Mouse (Mus musculus) kidney, embryonic 15.5 days (tissue): ENCODE results near the gene Pop7. TPM values are rescaled to one million over a fixed set of nuclear protein-coding genes. Genes with fewer than 3 reads are reported as not detected.
A peak's percentile ranks its signal among the peaks of the same experiment; 100 is the strongest.

Source experiments
- ATAC-seq: fragments of 200-750 bp; cut with Nextera tagmentation; replicated peaks from 2 replicates; pipeline ENCODE4 v1.8.0; 2017; ENCODE audit warnings: moderate TSS enrichment; ENCODE audit not compliant: low FRiP score
- H3K27ac ChIP-seq: fragments of 300-500 bp; sonication (generic); 2 replicates; pipeline ENCODE4 v1.5.1; 2015; ENCODE audit warnings: mild to moderate bottlenecking, inconsistent platforms
- H3K27me3 ChIP-seq: fragments of 300-500 bp; sonication (generic); 2 replicates; pipeline ENCODE4 v1.6.1; 2015; ENCODE audit warnings: inconsistent platforms
- H3K36me3 ChIP-seq: fragments of 300-500 bp; sonication (generic); 2 replicates; pipeline ENCODE4 v1.6.1; 2015; ENCODE audit warnings: inconsistent platforms
- H3K4me1 ChIP-seq: fragments of 300-500 bp; sonication (generic); 2 replicates; pipeline ENCODE4 v1.6.1; 2015; ENCODE audit warnings: inconsistent platforms
- H3K4me2 ChIP-seq: fragments of 300-500 bp; sonication (generic); 2 replicates; pipeline ENCODE4 v1.6.1; 2015; ENCODE audit warnings: moderate library complexity, mild to moderate bottlenecking, inconsistent platforms
- H3K4me3 ChIP-seq: fragments of 300-500 bp; sonication (generic); replicated peaks from 2 replicates; pipeline ENCODE4 v1.5.1; 2015; ENCODE audit warnings: mild to moderate bottlenecking, inconsistent platforms
- H3K9ac ChIP-seq: fragments of 300-500 bp; sonication (generic); 2 replicates; pipeline ENCODE4 v1.6.1; 2015; ENCODE audit warnings: mild to moderate bottlenecking, inconsistent platforms
- H3K9me3 ChIP-seq: fragments of 300-500 bp; sonication (generic); replicated peaks from 2 replicates; pipeline ENCODE4 v1.6.1; 2016; ENCODE audit warnings: inconsistent platforms
- WGBS: fragments of 180-500 bp; shearing (Covaris S2); methylation state at CpG from one replicate; pipeline ENCODE4 v1.1.7; 2015; ENCODE audit warnings: mixed read lengths; 5-methylcytosine and 5-hydroxymethylcytosine counted together
- polyA plus RNA-seq: library from polyadenylated mRNA; unstranded; fragments of >200 nt; fragmentation: Nextera tagmentation; extraction: Ambion mirVana; gene quantifications from 2 replicates; pipeline ENCODE4 v1.2.1, GENCODE M21; 2015

The Pop7 gene
- polyA plus RNA-seq, 1 experiment from 2014 or later, result 55.9 TPM

GRCm38 (mm10) chr5:137533117-137533827 lies 31.0 kb upstream of the Pop7 start, which contains the start of the genes Epo and Gnb2:
Gene Epo (minus strand): TSS chr5:137533242.
Gene Gnb2 (minus strand): TSS chr5:137533510.
- peaks cover 22% of the 10 kb centered on the region for H3K36me3 ChIP-seq
- peak within 1 kb of the TSS; percentile 94 for H3K4me2 ChIP-seq
- H3K9ac ChIP-seq, result peak within 1 kb of the TSS; percentile 87
- no peaks in the 10 kb centered on the region for H3K27me3 ChIP-seq
- no peaks in the 10 kb centered on the region for H3K9me3 ChIP-seq
- H3K4me1 ChIP-seq, result peaks cover 29% of the 10 kb centered on the region
- 0% methylated on average over 40 of the region's 40 CpGs for WGBS
- peak; percentile 74 for ATAC-seq
- peak within 1 kb of the TSS; percentile 96 for H3K27ac ChIP-seq
- peak within 1 kb of the TSS; percentile 87 for H3K4me3 ChIP-seq

GRCm38 (mm10) chr5:137532808-137533116 lies 30.4 kb upstream of the Pop7 start:
- Histone ChIP-seq H3K36me3 (peaks cover 27% of the 10 kb centered on the region), H3K4me3 (peak overlapping the region; percentile 87), H3K9me3 (no peaks in the 10 kb centered on the region), H3K4me1 (peaks cover 29% of the 10 kb centered on the region), H3K27ac (peak overlapping the region; percentile 96), H3K27me3 (no peaks in the 10 kb centered on the region), H3K9ac (peak overlapping the region; percentile 87), H3K4me2 (peak overlapping the region; percentile 94)
- 1% methylated on average over 10 of the region's 12 CpGs for WGBS
- peak; percentile 14; the same call in 1 of the 2 replicates for ATAC-seq

GRCm38 (mm10) chr5:137532131-137532807 lies 30.0 kb upstream of the Pop7 start:
- Histone ChIP-seq H3K36me3 (peaks cover 32% of the 10 kb centered on the region), H3K4me2 (peak overlapping the region; percentile 94), H3K4me1 (peaks cover 32% of the 10 kb centered on the region), H3K27me3 (no peaks in the 10 kb centered on the region), H3K9ac (peak overlapping the region; percentile 87), H3K9me3 (no peaks in the 10 kb centered on the region), H3K27ac (peak overlapping the region; percentile 96), H3K4me3 (peak overlapping the region; percentile 87)
- ATAC-seq, result 0 out of 2 replicates have a peak, but pooled peaks have one; percentile 0
- WGBS, result 0% methylated on average over 19 of the region's 19 CpGs

GRCm38 (mm10) chr5:137531414-137532130 lies 29.3 kb upstream of the Pop7 start:
- peak overlapping the region; percentile 87 for H3K9ac ChIP-seq
- WGBS, result under 1% methylated on average over 48 of the region's 51 CpGs
- peak overlapping the region; percentile 94 for H3K4me2 ChIP-seq
- peaks cover 38% of the 10 kb centered on the region for H3K36me3 ChIP-seq
- ATAC-seq, result peak; percentile 11
- H3K4me1 ChIP-seq, result peaks cover 33% of the 10 kb centered on the region
- H3K4me3 ChIP-seq, result peak overlapping the region; percentile 87
- H3K27me3 ChIP-seq, result no peaks in the 10 kb centered on the region
- H3K9me3 ChIP-seq, result no peaks in the 10 kb centered on the region
- H3K27ac ChIP-seq, result peak overlapping the region; percentile 96

GRCm38 (mm10) chr5:137530588-137531413 lies 28.5 kb upstream of the Pop7 start:
- Histone ChIP-seq H3K9ac (peak overlapping the region; percentile 87), H3K4me3 (peak overlapping the region; percentile 87), H3K4me2 (peak overlapping the region; percentile 94), H3K27ac (peak overlapping the region; percentile 96), H3K4me1 (peaks cover 39% of the 10 kb centered on the region), H3K27me3 (no peaks in the 10 kb centered on the region), H3K9me3 (no peaks in the 10 kb centered on the region), H3K36me3 (peaks cover 45% of the 10 kb centered on the region)
- peak; percentile 23 for ATAC-seq
- WGBS, result under 1% methylated on average over 43 of the region's 46 CpGs

GRCm38 (mm10) chr5:137530075-137530474 lies 27.8 kb upstream of the Pop7 start:
- peak overlapping the region; percentile 87 for H3K9ac ChIP-seq
- H3K27me3 ChIP-seq, result no peaks in the 10 kb centered on the region
- peak overlapping the region; percentile 87 for H3K4me3 ChIP-seq
- peak overlapping the region; percentile 94 for H3K4me2 ChIP-seq
- no peak for ATAC-seq
- H3K9me3 ChIP-seq, result no peaks in the 10 kb centered on the region
- 68% methylated on average over 8 of the region's 8 CpGs for whole genome bisulfite sequencing
- peak overlapping the region; percentile 96 for H3K27ac ChIP-seq
- peaks cover 39% of the 10 kb centered on the region for H3K4me1 ChIP-seq
- H3K36me3 ChIP-seq, result peaks cover 52% of the 10 kb centered on the region

GRCm38 (mm10) chr5:137529221-137529995 lies 27.1 kb upstream of the Pop7 start:
- Histone ChIP-seq H3K9ac (no peak overlapping the region), H3K27me3 (no peaks in the 10 kb centered on the region), H3K27ac (peak overlapping the region; percentile 96; the same call in 1 of the 2 replicates), H3K36me3 (peaks cover 59% of the 10 kb centered on the region), H3K4me1 (peaks cover 39% of the 10 kb centered on the region), H3K4me2 (no peak overlapping the region), H3K9me3 (no peaks in the 10 kb centered on the region), H3K4me3 (peak overlapping the region; percentile 87; the same call in 1 of the 2 replicates)
- ATAC-seq, result no peak
- WGBS, result 70% methylated on average over 15 of the region's 15 CpGs

- 76% methylated on average over 22 of the region's 22 CpGs for WGBS
- ATAC-seq, result no peak
- Histone ChIP-seq H3K27ac (no peak overlapping the region), H3K4me3 (no peak overlapping the region), H3K9ac (no peak overlapping the region), H3K4me1 (peaks cover 36% of the 10 kb centered on the region), H3K9me3 (no peaks in the 10 kb centered on the region), H3K4me2 (no peak overlapping the region), H3K27me3 (no peaks in the 10 kb centered on the region), H3K36me3 (peaks cover 69% of the 10 kb centered on the region)
Measured at GRCm38 (mm10) chr5:137528247-137528968, 26.1 kb upstream of the Pop7 start.

GRCm38 (mm10) chr5:137527413-137527812 lies 25.1 kb upstream of the Pop7 start:
- WGBS, result 53% methylated on average over 1 of the region's 1 CpGs
- Histone ChIP-seq H3K27me3 (no peaks in the 10 kb centered on the region), H3K4me1 (peaks cover 36% of the 10 kb centered on the region), H3K9ac (no peak overlapping the region), H3K9me3 (no peaks in the 10 kb centered on the region), H3K27ac (no peak overlapping the region), H3K36me3 (peaks cover 78% of the 10 kb centered on the region), H3K4me2 (no peak overlapping the region), H3K4me3 (no peak overlapping the region)
- no peak for ATAC-seq

GRCm38 (mm10) chr5:137526192-137526936 lies 24.0 kb upstream of the Pop7 start:
- WGBS, result 46% methylated on average over 16 of the region's 16 CpGs
- peak overlapping the region; percentile 45 for H3K27ac ChIP-seq

More at GRCm38 (mm10) chr5:137526192-137526936, 24.0 kb upstream of the Pop7 start:
- no peak for ATAC-seq
- Histone ChIP-seq H3K4me1 (peaks cover 35% of the 10 kb centered on the region), H3K4me3 (no peak overlapping the region), H3K9me3 (no peaks in the 10 kb centered on the region), H3K4me2 (no peak overlapping the region), H3K9ac (no peak overlapping the region), H3K36me3 (peaks cover 89% of the 10 kb centered on the region), H3K27me3 (no peaks in the 10 kb centered on the region)
